Mouse (Mus musculus) ES-E14 (cell line): ENCODE measurements around the gene Lrg1. TPM values are rescaled to one million over a fixed set of nuclear protein-coding genes. Genes with fewer than 3 reads are reported as not detected.

Experiments
- DNase-seq: peaks from one replicate; pipeline ENCODE4 v3.0.0-alpha.2; 2013; ENCODE audit warnings: low read depth, low spot score
- H3K27ac ChIP-seq: 2 replicates; pipeline ENCODE4 v1.5.1; 2012; ENCODE audit warnings: low read depth, mild to moderate bottlenecking, low read length, moderate library complexity, mixed read lengths; ENCODE audit not compliant: poor library complexity, insufficient read depth, severe bottlenecking
- H3K36me3 ChIP-seq: 2 replicates; pipeline ENCODE4 v1.6.1; 2012; ENCODE audit warnings: mild to moderate bottlenecking, low read length, moderate library complexity, mixed read lengths; ENCODE audit not compliant: control insufficient read depth, poor library complexity, insufficient read depth, severe bottlenecking
- H3K4me1 ChIP-seq, 2 experiments: fragments of 150-350 bp in 1 of 2; sonication (generic) in 1 of 2; 2 replicates each; pipeline ENCODE4 v1.6.1; 2012; ENCODE audit warnings: low read length in 2 of 2, mild to moderate bottlenecking in 1 of 2, mixed read lengths in 1 of 2; ENCODE audit not compliant: control insufficient read depth in 2 of 2, insufficient read depth in 2 of 2, poor library complexity in 1 of 2
- H3K4me3 ChIP-seq, 2 experiments: fragments of 150-350 bp in 1 of 2; sonication (generic) in 1 of 2; 2 replicates each; pipeline ENCODE4 v1.5.1; 2012; ENCODE audit warnings: low read length in 2 of 2, low read depth in 1 of 2, mild to moderate bottlenecking in 1 of 2, mixed read lengths in 1 of 2; ENCODE audit not compliant: insufficient read depth in 1 of 2, poor library complexity in 1 of 2, severe bottlenecking in 1 of 2
- H3K9ac ChIP-seq: 2 replicates; pipeline ENCODE4 v1.6.1; 2012; ENCODE audit warnings: low read depth, mild to moderate bottlenecking, low read length, mixed read lengths; ENCODE audit not compliant: poor library complexity, insufficient read depth, severe bottlenecking
- H3K9me3 ChIP-seq: fragments of 150-350 bp; sonication (generic); 2 replicates; pipeline ENCODE4 v1.6.1; 2012; ENCODE audit warnings: low read depth, mild to moderate bottlenecking, low read length; ENCODE audit not compliant: control insufficient read depth, insufficient read depth
- CHD2 ChIP-seq: IDR thresholded peaks from 2 replicates; pipeline ENCODE4 v1.6.1; 2014; ENCODE audit warnings: mild to moderate bottlenecking, low read depth, low read length, inconsistent platforms
- HCFC1 ChIP-seq: IDR thresholded peaks from 2 replicates; pipeline ENCODE4 v1.6.1; 2012; ENCODE audit warnings: low read length, inconsistent platforms, borderline replicate concordance; ENCODE audit not compliant: insufficient read depth
- MAFK ChIP-seq: IDR thresholded peaks from 2 replicates; pipeline ENCODE4 v1.6.1; 2014; ENCODE audit warnings: mild to moderate bottlenecking, low read depth, low read length, inconsistent platforms; ENCODE audit not compliant: insufficient read depth
- ZC3H11A ChIP-seq: IDR thresholded peaks from 2 replicates; pipeline ENCODE4 v1.6.1; 2012; ENCODE audit warnings: low read depth, mild to moderate bottlenecking, inconsistent platforms, low read length, borderline replicate concordance
- ZNF384 ChIP-seq: IDR thresholded peaks from 2 replicates; pipeline ENCODE4 v1.6.1; 2012; ENCODE audit warnings: low read depth, low read length, inconsistent platforms
- in situ Hi-C, 2 experiments: fragments of 600-800 bp; cut with MboI; formaldehyde crosslinking; loops; one replicate each; pipeline ENCODE4 v1.15.1; 2025; ENCODE audit warnings: low sequenced_read_pairs in 2 of 2, inconsistent platforms in 1 of 2; ENCODE audit not compliant: unreplicated experiment in 2 of 2
- total RNA-seq: library from RNA; depleted of rRNA; stranded (reverse); fragments of 300-350 nt; gene quantifications from 2 replicates; pipeline ENCODE4 v1.2.3, GENCODE M21; 2012

Gene Lrg1
- total RNA-seq, 1 experiment, result not detected

DNA sequence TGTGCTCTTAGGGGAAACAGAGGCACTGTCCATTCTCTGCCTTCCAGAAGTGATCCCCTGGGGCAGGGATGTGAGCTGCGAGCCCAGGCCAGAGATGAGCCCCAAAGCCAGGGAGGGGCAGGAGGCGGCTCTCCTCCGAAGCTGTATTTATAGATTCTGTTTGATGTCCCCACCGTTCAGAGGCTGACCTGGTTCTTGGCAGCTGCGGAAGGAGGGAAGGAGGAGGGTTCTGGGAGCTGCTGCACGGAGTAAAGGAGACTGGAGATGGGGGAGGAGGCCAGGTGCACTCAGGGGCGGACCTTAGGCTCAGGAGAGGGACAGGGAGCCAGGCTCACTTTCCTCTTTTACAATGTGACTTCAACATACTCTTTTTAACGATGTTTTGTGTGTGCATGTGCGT, 24.3 kb upstream of the Lrg1 start:
- DNase-seq, result no peak
- Histone ChIP-seq H3K36me3 (no peaks in the 10 kb centered on the region), H3K9me3 (no peaks in the 10 kb centered on the region), H3K9ac (no peak overlapping the region), H3K27ac (no peak overlapping the region), H3K4me3 (no peak overlapping the region), H3K4me1 (peaks cover 0 to 14% of the 10 kb centered on the region in 2 experiments; a peak in 1 of 4 replicates)
- in situ Hi-C loops, result no loop called here
- no peak for TF ChIP-seq ZC3H11A
- no peak for TF ChIP-seq ZNF384
- no peak for TF ChIP-seq CHD2
- TF ChIP-seq MAFK, result no peak
- TF ChIP-seq HCFC1, result no peak

DNA sequence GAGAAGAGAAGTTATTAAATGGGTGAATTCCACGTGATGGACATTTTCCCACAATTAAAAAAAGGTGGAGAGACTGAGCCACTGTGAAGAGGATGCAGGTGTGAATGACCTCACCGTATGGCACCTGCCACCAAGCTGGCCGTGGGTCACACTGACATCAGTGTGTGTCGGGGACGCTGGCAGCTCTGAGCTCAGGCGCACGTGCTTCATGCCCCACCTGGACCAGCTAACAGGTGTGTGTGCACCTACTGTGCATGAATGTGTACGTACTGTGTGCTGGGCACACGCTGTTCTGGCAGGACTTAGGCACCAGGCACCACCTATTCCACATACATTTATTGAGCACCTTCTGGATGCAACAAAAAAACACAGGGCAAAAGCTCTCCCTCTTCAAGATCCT, 22.7 kb upstream of the Lrg1 start:
- H3K36me3 ChIP-seq, result no peaks in the 10 kb centered on the region
- no peak overlapping the region for H3K9ac ChIP-seq
- no peak overlapping the region for H3K4me3 ChIP-seq
- DNase-seq, result no peak
- TF ChIP-seq MAFK (no peak), HCFC1 (no peak), ZC3H11A (no peak), ZNF384 (no peak), CHD2 (no peak)
- no peak overlapping the region for H3K27ac ChIP-seq
- H3K9me3 ChIP-seq, result no peaks in the 10 kb centered on the region
- in situ Hi-C loops, result no loop called here
- H3K4me1 ChIP-seq, result peaks cover 0 to 14% of the 10 kb centered on the region in 2 experiments; a peak in 1 of 4 replicates

- Histone ChIP-seq H3K27ac (no peak overlapping the region), H3K9ac (peak overlapping the region; percentile 13; the same call in 1 of the 2 replicates), H3K4me3 (peak overlapping the region; percentile 69 to 71), H3K36me3 (no peaks in the 10 kb centered on the region), H3K4me1 (peaks cover 0 to 16% of the 10 kb centered on the region in 2 experiments; a peak in 1 of 4 replicates), H3K9me3 (no peaks in the 10 kb centered on the region)
- in situ Hi-C loops, result no loop called here
- no peak for DNase-seq
- TF ChIP-seq CHD2 (no peak), MAFK (no peak), HCFC1 (no peak), ZNF384 (no peak), ZC3H11A (no peak)
These were observed 20.2 kb upstream of the Lrg1 start for GRCm38 (mm10) chr17:56141702-56142605.

DNA sequence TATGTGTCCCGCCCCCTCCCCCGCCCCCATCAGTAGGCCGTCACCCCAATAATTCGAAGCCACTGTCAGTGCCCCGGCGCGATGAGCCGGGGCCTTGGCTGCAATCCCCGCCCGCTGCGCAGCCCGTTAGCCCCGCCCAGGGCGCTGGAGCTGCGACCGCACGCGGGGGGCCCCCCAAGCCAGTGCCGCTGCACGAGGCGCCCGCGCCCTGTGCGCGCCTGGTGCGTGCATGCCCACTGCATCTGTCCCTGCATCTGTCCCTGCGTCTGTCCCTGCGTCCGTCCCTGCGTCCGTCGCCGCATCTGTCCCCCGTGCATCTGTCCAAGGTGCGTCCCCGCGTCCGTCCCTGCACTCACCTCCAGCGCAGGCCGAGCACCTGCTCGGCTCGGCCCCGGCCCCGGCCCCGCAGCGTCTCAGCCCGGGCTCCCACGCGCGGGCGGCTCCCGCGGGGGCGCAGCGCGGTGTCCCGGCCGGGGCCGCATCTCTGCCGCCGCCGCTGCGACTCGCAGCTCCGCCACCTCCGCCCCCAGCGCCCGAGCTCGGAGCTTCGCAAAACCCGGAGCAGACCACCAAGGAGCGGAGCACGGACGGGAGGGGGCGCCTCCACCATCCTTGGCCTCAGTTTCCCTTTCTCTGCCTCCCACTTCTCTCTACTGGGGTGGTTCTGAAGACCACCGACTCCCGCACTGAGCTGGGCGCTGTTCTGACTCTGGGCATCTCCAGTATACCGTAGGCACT, 18.2 kb upstream of the Lrg1 start, which contains the start of gene Sema6b:
Gene Sema6b, minus strand, starts transcription at position 486 of the 738 bp plus-strand sequence.
- Histone ChIP-seq H3K36me3 (no peaks in the 10 kb centered on the region), H3K9ac (no peak within 1 kb of the TSS; the same call in 1 of the 2 replicates), H3K4me1 (peaks cover 0 to 8% of the 10 kb centered on the region in 2 experiments; a peak in 1 of 4 replicates), H3K4me3 (peak within 1 kb of the TSS; percentile 71 to 87), H3K27ac (no peak within 1 kb of the TSS), H3K9me3 (no peaks in the 10 kb centered on the region)
- TF ChIP-seq CHD2 (no peak), ZNF384 (no peak), MAFK (no peak), ZC3H11A (no peak), HCFC1 (no peak)
- no peak for DNase-seq
- in situ Hi-C loops, result no loop called here
